Mouse (Mus musculus): ENCODE measurements around the gene Nrd1. TPM values are rescaled to one million over a fixed set of nuclear protein-coding genes. Genes with fewer than 3 reads are reported as not detected.

The Nrd1 gene
- total and polyA plus RNA-seq, 2 experiments from 2014 or later = 50.7 to 61.2 TPM

DNA sequence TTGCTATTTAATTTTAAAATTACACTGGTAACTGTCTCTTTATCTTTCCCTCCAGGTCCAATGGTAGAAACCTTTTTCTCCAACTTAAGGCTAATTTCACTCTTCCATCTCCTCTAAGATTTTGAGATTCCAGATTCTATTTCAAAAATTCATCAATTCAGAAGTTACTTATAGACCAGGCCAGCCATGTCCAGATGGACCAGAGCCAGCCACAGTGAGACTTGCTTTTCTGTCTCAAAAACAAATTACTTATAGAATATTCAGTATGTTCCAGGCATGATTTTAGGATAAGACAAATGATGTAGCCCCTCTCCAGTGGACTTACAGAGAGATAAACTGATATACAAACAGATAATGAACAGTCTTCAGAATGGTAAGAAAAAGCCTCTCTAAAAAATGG, 8.6 kb upstream of the Nrd1 start:
- Histone ChIP-seq H3K4me3 (ENCODE audit: low read depth, low read length) (no peak overlapping the region), H3K9ac (no peak overlapping the region), H3K4me2 (ENCODE audit: low read depth) (no peak overlapping the region), H3K36me3 (ENCODE audit: insufficient read depth) (no peaks in the 10 kb centered on the region), H3K9me3 (ENCODE audit: low read length) (no peaks in the 10 kb centered on the region), H3K4me1 (ENCODE audit: insufficient read depth) (no peaks in the 10 kb centered on the region), H3K27ac (ENCODE audit: low read depth, low read length) (no peak overlapping the region), H3K27me3 (ENCODE audit: insufficient read depth, low read length) (peaks cover 1% of the 10 kb centered on the region; the same call in 1 of the 2 replicates)
- DNase-seq = no peak
- TF ChIP-seq CTCF (IDR thresholded peaks at IDR 0.05; ENCODE audit: low read depth) = no peak
- ATAC-seq = no peak

DNA sequence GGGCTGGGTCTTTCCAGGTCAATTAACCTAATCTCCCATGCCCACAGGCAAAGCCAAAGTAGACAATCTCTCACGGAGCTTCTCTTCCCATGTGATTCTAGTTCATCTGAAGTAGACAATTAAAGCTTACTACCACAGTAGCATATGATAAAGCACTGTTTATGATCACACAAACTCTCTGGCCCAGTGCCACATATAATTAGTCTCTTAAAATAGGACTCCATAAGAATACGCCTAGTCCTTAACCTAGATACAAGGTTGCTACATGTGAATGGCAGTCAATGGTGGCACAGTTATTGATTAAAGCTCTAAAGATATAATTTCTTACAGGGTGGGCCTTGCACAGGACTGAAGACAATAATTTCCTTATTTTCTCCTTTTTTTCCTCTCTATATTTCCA, 7.5 kb upstream of the Nrd1 start:
- H3K9ac ChIP-seq = no peak overlapping the region
- no peak overlapping the region for H3K27ac ChIP-seq (ENCODE audit: low read depth, low read length)
- WGBS = 24% methylated on average over 2 of the region's 2 CpGs
- H3K4me1 ChIP-seq (ENCODE audit: insufficient read depth) = no peaks in the 10 kb centered on the region
- H3K9me3 ChIP-seq (ENCODE audit: low read length) = no peaks in the 10 kb centered on the region
- ATAC-seq (peak; percentile 66; the same call in 1 of the 2 replicates), DNase-seq (peak; percentile 36)
- H3K27me3 ChIP-seq (ENCODE audit: insufficient read depth, low read length) = peaks cover 4% of the 10 kb centered on the region; the same call in 1 of the 2 replicates
- no peaks in the 10 kb centered on the region for H3K36me3 ChIP-seq (ENCODE audit: insufficient read depth)
- H3K4me3 ChIP-seq (ENCODE audit: low read depth, low read length) = no peak overlapping the region
- H3K4me2 ChIP-seq (ENCODE audit: low read depth) = no peak overlapping the region
- TF ChIP-seq CTCF (IDR thresholded peaks at IDR 0.05; ENCODE audit: low read depth) = no peak

DNA sequence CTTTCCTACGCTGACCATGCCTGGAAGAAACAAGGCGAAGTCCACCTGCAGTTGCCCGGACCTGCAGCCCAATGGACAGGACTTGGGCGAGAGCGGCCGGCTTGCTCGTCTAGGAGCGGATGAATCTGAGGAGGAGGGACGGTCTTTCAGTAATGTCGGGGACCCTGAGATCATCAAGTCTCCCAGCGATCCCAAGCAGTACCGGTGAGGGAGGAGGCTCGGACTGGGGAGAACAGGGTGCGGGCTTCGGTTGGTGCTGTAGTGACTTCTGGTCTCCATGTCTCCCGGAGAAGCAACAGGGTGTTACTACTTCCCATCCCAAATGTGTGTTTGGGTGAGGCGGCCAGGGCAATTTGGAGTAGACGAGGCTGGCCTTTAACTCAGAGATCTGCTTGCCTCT, 506 bp downstream of the Nrd1 start:
- peak overlapping the region; percentile 78 for H3K4me2 ChIP-seq (ENCODE audit: low read depth)
- peak overlapping the region; percentile 83 for H3K9ac ChIP-seq
- no peak for DNase-seq
- H3K9me3 ChIP-seq (ENCODE audit: low read length) = no peaks in the 10 kb centered on the region
- peak; percentile 7 for ATAC-seq
- H3K27ac ChIP-seq (ENCODE audit: low read depth, low read length) = peak overlapping the region; percentile 90
- peak overlapping the region; percentile 91 for H3K4me3 ChIP-seq (ENCODE audit: low read depth, low read length)
- WGBS = 0% methylated on average over 18 of the region's 18 CpGs
- peaks cover 4% of the 10 kb centered on the region; the same call in 1 of the 2 replicates for H3K27me3 ChIP-seq (ENCODE audit: insufficient read depth, low read length)
- no peaks in the 10 kb centered on the region for H3K36me3 ChIP-seq (ENCODE audit: insufficient read depth)
- peaks cover 8% of the 10 kb centered on the region; the same call in 1 of the 2 replicates for H3K4me1 ChIP-seq (ENCODE audit: insufficient read depth)
- TF ChIP-seq CTCF (IDR thresholded peaks at IDR 0.05; ENCODE audit: low read depth) = no peak

DNA sequence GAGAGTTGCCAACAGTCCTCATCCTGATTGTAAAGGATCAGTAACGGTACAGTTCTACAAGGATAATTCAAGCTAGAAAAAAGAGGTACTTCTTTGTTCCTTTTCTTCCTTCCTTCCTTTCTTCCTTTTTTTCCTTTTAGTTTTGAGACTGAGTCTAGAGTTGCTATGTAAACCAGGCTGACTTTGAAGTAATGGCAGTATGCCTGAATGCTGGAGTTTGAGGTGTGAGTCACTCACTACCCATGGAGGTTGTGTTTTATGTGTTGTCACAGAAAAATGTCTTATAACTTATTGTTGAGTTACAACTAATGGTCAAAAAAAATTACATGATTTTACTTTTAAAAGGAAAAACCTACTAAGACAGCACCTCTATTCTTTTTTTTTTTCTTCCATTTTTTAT, 7.6 kb downstream of the Nrd1 start:
- no peaks in the 10 kb centered on the region for H3K36me3 ChIP-seq (ENCODE audit: insufficient read depth)
- no peaks in the 10 kb centered on the region for H3K27me3 ChIP-seq (ENCODE audit: insufficient read depth, low read length)
- no peak for DNase-seq
- no peak overlapping the region for H3K4me3 ChIP-seq (ENCODE audit: low read depth, low read length)
- H3K4me2 ChIP-seq (ENCODE audit: low read depth) = no peak overlapping the region
- no peak overlapping the region for H3K9ac ChIP-seq
- no peak for ATAC-seq
- no peaks in the 10 kb centered on the region for H3K9me3 ChIP-seq (ENCODE audit: low read length)
- 71% methylated on average over 1 of the region's 1 CpGs for WGBS
- no peak overlapping the region for H3K27ac ChIP-seq (ENCODE audit: low read depth, low read length)
- TF ChIP-seq CTCF (IDR thresholded peaks at IDR 0.05; ENCODE audit: low read depth) = no peak
- H3K4me1 ChIP-seq (ENCODE audit: insufficient read depth) = no peaks in the 10 kb centered on the region

DNA sequence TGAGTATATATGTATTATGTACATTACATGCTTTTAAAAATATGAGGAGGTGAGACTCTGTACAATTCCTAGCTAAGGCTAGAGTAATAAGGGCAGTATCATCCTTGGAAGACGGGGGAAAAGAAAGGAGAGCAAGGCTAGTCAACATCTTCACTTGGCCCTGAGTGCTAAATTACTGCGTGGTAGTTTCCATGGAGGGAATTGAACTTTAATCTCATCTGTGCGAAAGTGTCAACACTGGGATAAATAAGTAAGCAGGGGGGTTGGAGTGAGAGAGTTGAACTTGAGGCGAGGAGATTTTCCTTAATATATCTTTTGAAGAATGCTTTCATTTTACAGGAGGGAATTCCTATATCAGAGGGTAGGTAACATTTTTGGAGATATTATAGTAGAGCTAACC, 13.6 kb downstream of the Nrd1 start:
- ATAC-seq = no peak
- no peak for TF ChIP-seq CTCF (IDR thresholded peaks at IDR 0.05; ENCODE audit: low read depth)
- Histone ChIP-seq H3K9ac (no peak overlapping the region), H3K9me3 (ENCODE audit: low read length) (no peaks in the 10 kb centered on the region), H3K4me2 (ENCODE audit: low read depth) (no peak overlapping the region), H3K36me3 (ENCODE audit: insufficient read depth) (peaks cover 9% of the 10 kb centered on the region), H3K4me1 (ENCODE audit: insufficient read depth) (no peaks in the 10 kb centered on the region), H3K27ac (ENCODE audit: low read depth, low read length) (no peak overlapping the region), H3K27me3 (ENCODE audit: insufficient read depth, low read length) (no peaks in the 10 kb centered on the region), H3K4me3 (ENCODE audit: low read depth, low read length) (no peak overlapping the region)
- no peak for DNase-seq
- 93% methylated on average over 4 of the region's 4 CpGs for WGBS

DNA sequence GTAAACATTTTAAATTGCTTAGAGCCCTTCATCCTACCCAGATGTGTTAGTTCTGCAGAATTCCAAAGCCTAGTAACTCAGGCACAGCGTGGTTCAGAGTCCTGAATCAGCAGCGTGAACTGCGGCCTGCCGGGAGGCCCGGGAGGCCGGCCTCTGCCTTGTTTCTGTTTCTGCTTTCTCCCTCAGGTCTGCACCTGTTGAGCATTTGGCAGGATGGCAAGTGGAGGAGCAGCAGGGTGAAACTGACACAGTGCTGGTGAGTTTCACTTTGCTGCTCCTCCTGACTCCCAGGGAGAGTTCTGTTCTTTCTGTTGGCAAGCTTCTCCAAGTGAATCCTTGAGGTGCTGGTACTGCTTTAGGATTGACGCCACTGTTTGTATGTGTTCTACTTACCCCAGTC, 17.0 kb downstream of the Nrd1 start:
- Histone ChIP-seq H3K4me1 (ENCODE audit: insufficient read depth) (no peaks in the 10 kb centered on the region), H3K9me3 (ENCODE audit: low read length) (no peaks in the 10 kb centered on the region), H3K27ac (ENCODE audit: low read depth, low read length) (no peak overlapping the region), H3K36me3 (ENCODE audit: insufficient read depth) (peaks cover 15% of the 10 kb centered on the region), H3K4me3 (ENCODE audit: low read depth, low read length) (no peak overlapping the region), H3K27me3 (ENCODE audit: insufficient read depth, low read length) (no peaks in the 10 kb centered on the region), H3K9ac (no peak overlapping the region), H3K4me2 (ENCODE audit: low read depth) (no peak overlapping the region)
- no peak for TF ChIP-seq CTCF (IDR thresholded peaks at IDR 0.05; ENCODE audit: low read depth)
- 61% methylated on average over 7 of the region's 7 CpGs for WGBS
- ATAC-seq (no peak), DNase-seq (no peak)

DNA sequence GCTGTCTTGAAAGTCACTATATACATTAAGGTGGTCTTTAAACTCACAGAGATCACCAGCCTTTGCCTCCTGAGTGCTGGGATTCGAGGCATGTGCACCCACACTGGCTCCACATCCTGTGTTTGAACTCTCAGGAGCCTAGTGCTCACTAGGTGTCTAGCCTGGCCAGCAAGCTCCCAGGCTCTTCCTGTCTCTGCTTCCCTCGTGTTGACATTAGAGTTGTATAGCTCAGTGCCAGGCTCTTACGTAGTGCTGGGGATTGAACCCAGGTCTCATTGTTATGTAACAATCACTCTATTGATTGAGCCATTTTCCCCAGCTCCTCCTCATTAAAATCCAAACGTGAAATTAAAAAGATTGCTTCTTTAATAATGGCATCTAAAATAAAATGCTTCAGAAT, 18.8 kb downstream of the Nrd1 start:
- Histone ChIP-seq H3K27ac (ENCODE audit: low read depth, low read length) (no peak overlapping the region), H3K9ac (no peak overlapping the region), H3K36me3 (ENCODE audit: insufficient read depth) (peaks cover 15% of the 10 kb centered on the region), H3K4me1 (ENCODE audit: insufficient read depth) (no peaks in the 10 kb centered on the region), H3K27me3 (ENCODE audit: insufficient read depth, low read length) (no peaks in the 10 kb centered on the region), H3K4me3 (ENCODE audit: low read depth, low read length) (no peak overlapping the region), H3K4me2 (ENCODE audit: low read depth) (no peak overlapping the region), H3K9me3 (ENCODE audit: low read length) (no peaks in the 10 kb centered on the region)
- WGBS = 56% methylated on average over 4 of the region's 4 CpGs
- DNase-seq (no peak), ATAC-seq (no peak)
- no peak for TF ChIP-seq CTCF (IDR thresholded peaks at IDR 0.05; ENCODE audit: low read depth)

DNA sequence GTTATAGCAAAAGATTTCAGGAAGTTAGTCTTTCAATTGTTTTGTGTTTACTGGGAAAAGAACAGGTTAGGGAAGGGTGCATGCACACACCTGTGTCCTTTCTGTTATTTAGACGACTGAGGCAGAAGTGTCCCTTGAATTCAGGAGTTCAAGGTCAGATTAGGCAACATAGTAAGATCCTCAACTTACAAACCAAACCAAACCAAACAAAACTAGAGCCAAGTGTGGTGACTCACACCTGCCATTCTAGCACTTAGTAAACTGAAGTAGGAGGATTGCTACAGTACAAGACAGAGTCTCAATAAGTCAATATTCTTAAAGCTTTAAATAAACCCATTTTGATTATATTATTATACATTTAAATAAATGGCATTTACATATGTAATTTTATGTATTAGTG, 21.5 kb downstream of the Nrd1 start:
- Histone ChIP-seq H3K27ac (ENCODE audit: low read depth, low read length) (no peak overlapping the region), H3K9ac (no peak overlapping the region), H3K9me3 (ENCODE audit: low read length) (no peaks in the 10 kb centered on the region), H3K36me3 (ENCODE audit: insufficient read depth) (peaks cover 24% of the 10 kb centered on the region), H3K4me3 (ENCODE audit: low read depth, low read length) (no peak overlapping the region), H3K4me1 (ENCODE audit: insufficient read depth) (no peaks in the 10 kb centered on the region), H3K27me3 (ENCODE audit: insufficient read depth, low read length) (no peaks in the 10 kb centered on the region), H3K4me2 (ENCODE audit: low read depth) (no peak overlapping the region)
- DNase-seq (no peak), ATAC-seq (no peak)
- no peak for TF ChIP-seq CTCF (IDR thresholded peaks at IDR 0.05; ENCODE audit: low read depth)
- 80% methylated on average over 1 of the region's 1 CpGs for WGBS

All from forebrain, postnatal 0 days (tissue).